Mouse (Mus musculus): ENCODE measurements around the gene Slc47a1.
"Not testable (repeated sequence)": the region's sequence is repeated elsewhere in the genome, so short reads cannot be mapped to it uniquely, and the experiment has no call there.

Gene Slc47a1

GRCm38 (mm10) chr11:61319233-61319922, 58.8 kb downstream of the Slc47a1 start:
- DNase-seq (ENCODE audit: low read depth, low spot score): no peak

GRCm38 (mm10) chr11:61316864-61317263, 61.3 kb downstream of the Slc47a1 start:
- DNase-seq (ENCODE audit: low read depth, low spot score): no peak

GRCm38 (mm10) chr11:61310321-61310720, 67.8 kb downstream of the Slc47a1 start:
- no peak for DNase-seq (ENCODE audit: low read depth, low spot score)

GRCm38 (mm10) chr11:61309831-61310230, 68.3 kb downstream of the Slc47a1 start:
- no peak for DNase-seq (ENCODE audit: low read depth, low spot score)

- DNase-seq (ENCODE audit: low read depth, low spot score): no peak
Measured at GRCm38 (mm10) chr11:61307795-61308194, 70.3 kb downstream of the Slc47a1 start.

GRCm38 (mm10) chr11:61305377-61305776, 72.8 kb downstream of the Slc47a1 start:
- DNase-seq (ENCODE audit: low read depth, low spot score): no peak

GRCm38 (mm10) chr11:61304535-61304934, 73.6 kb downstream of the Slc47a1 start:
- not testable (repeated sequence) for DNase-seq (ENCODE audit: low read depth, low spot score)

- no peak for DNase-seq (ENCODE audit: low read depth, low spot score)
Measured at GRCm38 (mm10) chr11:61300716-61301392, 77.3 kb downstream of the Slc47a1 start.

GRCm38 (mm10) chr11:61300205-61300604, 77.9 kb downstream of the Slc47a1 start:
- DNase-seq (ENCODE audit: low read depth, low spot score): no peak

- DNase-seq (ENCODE audit: low read depth, low spot score): no peak
Measured at GRCm38 (mm10) chr11:61297901-61298300, 80.2 kb downstream of the Slc47a1 start.

GRCm38 (mm10) chr11:61297326-61297725, 80.8 kb downstream of the Slc47a1 start:
- no peak for DNase-seq (ENCODE audit: low read depth, low spot score)

- no peak for DNase-seq (ENCODE audit: low read depth, low spot score)
Measured at GRCm38 (mm10) chr11:61296556-61296955, 81.6 kb downstream of the Slc47a1 start.

GRCm38 (mm10) chr11:61295556-61295955, 82.6 kb downstream of the Slc47a1 start:
- DNase-seq (ENCODE audit: low read depth, low spot score): no peak

- no peak for DNase-seq (ENCODE audit: low read depth, low spot score)
Measured at GRCm38 (mm10) chr11:61294431-61294830, 83.7 kb downstream of the Slc47a1 start.
